Mouse (Mus musculus): ENCODE measurements at regions not wholly inside any gene's neighbourhood (a gene's known extent, or its start where the extent isn't known, plus 50 kb on each side); places are given as distances from the start of the nearest gene placed in this dataset.
A peak's percentile ranks its signal among the peaks of the same experiment; 100 is the strongest.

DNA sequence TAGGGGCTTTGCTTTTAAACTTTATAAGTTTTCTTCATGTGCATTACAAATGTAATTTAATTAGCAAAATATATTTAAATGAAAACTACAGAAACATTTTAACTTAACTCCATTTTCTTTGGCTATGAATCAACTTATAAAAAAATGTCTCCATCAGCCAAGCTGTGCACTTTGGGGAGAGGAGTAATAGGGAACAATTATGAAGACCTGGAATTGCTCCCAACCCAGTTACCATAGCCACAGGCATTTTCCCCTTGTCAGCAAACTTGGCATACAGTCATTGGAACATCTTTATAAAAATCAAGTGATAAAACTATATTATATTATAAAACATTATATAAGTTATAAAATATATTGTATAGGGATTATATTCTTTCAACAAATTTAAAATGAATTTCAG, 65.0 kb downstream of the Atxn7l3b start:
- DNase-seq (ENCODE audit: extremely low read depth): no peak
- Histone ChIP-seq H3K9me3 (replicated peaks; ENCODE audit: low read length) (no peaks in the 10 kb centered on the region), H3K4me2 (ENCODE audit: insufficient read depth, low read depth, poor library complexity, severe bottlenecking) (no peak overlapping the region), H3K9ac (ENCODE audit: insufficient read depth, low read depth) (no peak overlapping the region), H3K4me1 (ENCODE audit: control insufficient read depth in 1 of 2, insufficient read depth in 2 of 2) (peaks cover 0 to 16% of the 10 kb centered on the region in 2 experiments; a peak in 2 of 4 replicates), H3K4me3 (replicated peaks in 1 of 3; ENCODE audit: low read depth in 2 of 3, low read length in 2 of 3, poor library complexity in 1 of 3) (no peak overlapping the region), H3K27ac (ENCODE audit: insufficient read depth, low read depth) (no peak overlapping the region), H3K36me3 (replicated peaks in 1 of 2; ENCODE audit: control insufficient read depth in 1 of 2, insufficient read depth in 1 of 2, low read length in 1 of 2) (no peaks in the 10 kb centered on the region), H3K79me2 (replicated peaks; ENCODE audit: control insufficient read depth, extremely low read depth, insufficient read depth, poor library complexity, severe bottlenecking) (no peaks in the 10 kb centered on the region), H3K27me3 (replicated peaks) (no peaks in the 10 kb centered on the region)
- in situ Hi-C loops (cut with MboI; ENCODE audit: low pct_ligation_motif_present, low pct_unique_long_range_greater_than_20kb, low sequenced_read_pairs) (no loop called here), dilution Hi-C loops (cut with MboI; ENCODE audit: extremely low pct_ligation_motif_present, extremely low pct_unique_long_range_greater_than_20kb, low sequenced_read_pairs) (no loop called here)
- TF ChIP-seq MAFK (IDR thresholded peaks at IDR 0.05; ENCODE audit: insufficient replicate concordance, low read length) (no peak), NRF1 (IDR thresholded peaks at IDR 0.05; ENCODE audit: low read depth, low read length) (no peak), JUN (IDR thresholded peaks at IDR 0.05; ENCODE audit: insufficient read depth, low read depth, low read length) (no peak), CHD2 (IDR thresholded peaks at IDR 0.05; ENCODE audit: low read length) (no peak), MYC (IDR thresholded peaks at IDR 0.05; ENCODE audit: low read depth, low read length) (no peak), ZC3H11A (IDR thresholded peaks at IDR 0.05; ENCODE audit: low read depth, low read length) (no peak), E2F4 (IDR thresholded peaks at IDR 0.05; ENCODE audit: insufficient replicate concordance, low read depth, low read length) (no peak), USF1 (IDR thresholded peaks at IDR 0.05; ENCODE audit: low read depth, low read length) (no peak), POLR2AphosphoS2 (IDR thresholded peaks at IDR 0.05; ENCODE audit: low read depth, low read length) (no peak), MAX (IDR thresholded peaks at IDR 0.05; ENCODE audit: low read length) (no peak), NELFE (IDR thresholded peaks at IDR 0.05; ENCODE audit: low read depth, low read length) (no peak)

DNA sequence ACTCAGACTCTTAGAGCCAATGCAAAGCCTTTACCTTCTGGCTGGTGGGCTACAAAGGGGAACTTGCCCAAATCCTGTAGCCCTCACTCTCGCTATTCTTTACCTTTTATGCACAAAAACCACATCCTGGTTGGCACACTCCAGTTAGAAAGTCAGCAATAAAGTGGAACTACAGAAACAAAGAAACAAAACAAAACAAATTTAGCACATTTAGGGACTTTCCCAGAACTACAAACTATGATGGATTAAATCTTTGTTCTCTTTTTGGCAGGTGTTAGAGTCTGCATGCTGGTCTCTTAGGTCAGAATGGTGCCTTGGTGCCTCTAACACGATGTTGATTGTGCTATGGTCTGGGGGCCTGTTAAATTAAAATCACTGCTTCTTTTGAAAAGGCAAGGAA, 65.4 kb downstream of the Atxn7l3b start:
- TF ChIP-seq RCOR1 (conservative IDR thresholded peaks at IDR 0.05; ENCODE audit: low read depth, low read length) (no peak), RAD21 (IDR thresholded peaks at IDR 0.05; ENCODE audit: low read depth, low read length) (no peak), ZC3H11A (IDR thresholded peaks at IDR 0.05; ENCODE audit: low read depth, low read length) (no peak), MEF2A (IDR thresholded peaks at IDR 0.05; ENCODE audit: borderline replicate concordance, low read depth, low read length) (peak; percentile 46; the same call in 1 of the 2 replicates), UBTF (IDR thresholded peaks at IDR 0.05; ENCODE audit: low read depth, low read length) (no peak), ZMIZ1 (IDR thresholded peaks at IDR 0.05; ENCODE audit: low read depth, low read length) (no peak), BHLHE40 (IDR thresholded peaks at IDR 0.05; ENCODE audit: low read depth, low read length) (peak; percentile 32; the same call in 1 of the 2 replicates), MAFK (IDR thresholded peaks at IDR 0.05; ENCODE audit: insufficient replicate concordance, low read length) (no peak), EP300 (IDR thresholded peaks at IDR 0.05; ENCODE audit: low read length) (peak; percentile 50)

More for the DNA sequence above, 65.4 kb downstream of the Atxn7l3b start:
- dilution Hi-C loops (cut with MboI; ENCODE audit: extremely low pct_ligation_motif_present, extremely low pct_unique_long_range_greater_than_20kb, low sequenced_read_pairs): no loop called here
- no peak overlapping the region for H3K4me3 ChIP-seq (replicated peaks in 1 of 3; ENCODE audit: low read depth in 2 of 3, low read length in 2 of 3, poor library complexity in 1 of 3)
- H3K27me3 ChIP-seq (replicated peaks): no peaks in the 10 kb centered on the region
- peaks cover 0 to 16% of the 10 kb centered on the region in 2 experiments; a peak in 2 of 4 replicates for H3K4me1 ChIP-seq (ENCODE audit: control insufficient read depth in 1 of 2, insufficient read depth in 2 of 2)
- no peaks in the 10 kb centered on the region for H3K79me2 ChIP-seq (replicated peaks; ENCODE audit: control insufficient read depth, extremely low read depth, insufficient read depth, poor library complexity, severe bottlenecking)
- no peaks in the 10 kb centered on the region for H3K9me3 ChIP-seq (replicated peaks; ENCODE audit: low read length)
- no peaks in the 10 kb centered on the region for H3K36me3 ChIP-seq (replicated peaks in 1 of 2; ENCODE audit: control insufficient read depth in 1 of 2, insufficient read depth in 1 of 2, low read length in 1 of 2)
- H3K9ac ChIP-seq (ENCODE audit: insufficient read depth, low read depth): no peak overlapping the region
- 0 out of 2 replicates have a peak overlapping the region, but pooled peaks have one; percentile 2 for H3K4me2 ChIP-seq (ENCODE audit: insufficient read depth, low read depth, poor library complexity, severe bottlenecking)
- no peak overlapping the region for H3K27ac ChIP-seq (ENCODE audit: insufficient read depth, low read depth)
- DNase-seq (ENCODE audit: extremely low read depth): peak; percentile 61
- in situ Hi-C loops (cut with MboI; ENCODE audit: low pct_ligation_motif_present, low pct_unique_long_range_greater_than_20kb, low sequenced_read_pairs): no loop called here
